Mouse (Mus musculus): ENCODE data around the gene Smim20. TPM values are rescaled to one million over a fixed set of nuclear protein-coding genes. Genes with fewer than 3 reads are reported as not detected.

Smim20 gene
- total RNA-seq, 2 experiments from 2014 or later = 36.4 to 39.7 TPM

- Histone ChIP-seq H3K27ac (no peak overlapping the region), H3K4me3 (no peak overlapping the region)
- DNase-seq (ENCODE audit: extremely low spot score in 1 of 2, low spot score in 2 of 2) = no peak
- intact Hi-C loops (cut with DNase I) = no loop called here
- TF ChIP-seq CTCF (IDR thresholded peaks at IDR 0.05) = no peak
These were observed 19.5 kb downstream of the Smim20 start for GRCm38 (mm10) chr5:53286406-53286805.

GRCm38 (mm10) chr5:53289438-53289837 lies 22.6 kb downstream of the Smim20 start:
- no peak overlapping the region for H3K4me3 ChIP-seq
- no peak for DNase-seq (ENCODE audit: extremely low spot score in 1 of 2, low spot score in 2 of 2)
- intact Hi-C loops (cut with DNase I) = no loop called here
- TF ChIP-seq CTCF (IDR thresholded peaks at IDR 0.05) = no peak
- H3K27ac ChIP-seq = no peak overlapping the region

- Histone ChIP-seq H3K4me3 (no peak overlapping the region), H3K27ac (no peak overlapping the region)
- intact Hi-C loops (cut with DNase I) = no loop called here
- DNase-seq (ENCODE audit: extremely low spot score in 1 of 2, low spot score in 2 of 2) = no peak
- no peak for TF ChIP-seq CTCF (IDR thresholded peaks at IDR 0.05)
These were observed 27.7 kb downstream of the Smim20 start for GRCm38 (mm10) chr5:53294627-53295026.

- no peak for TF ChIP-seq CTCF (IDR thresholded peaks at IDR 0.05)
- Histone ChIP-seq H3K4me3 (no peak overlapping the region), H3K27ac (no peak overlapping the region)
- intact Hi-C loops (cut with DNase I) = no loop called here
- DNase-seq (ENCODE audit: extremely low spot score in 1 of 2, low spot score in 2 of 2) = no peak
These were observed 30.1 kb downstream of the Smim20 start for GRCm38 (mm10) chr5:53296961-53297360.

- no peak for DNase-seq (ENCODE audit: extremely low spot score in 1 of 2, low spot score in 2 of 2)
- intact Hi-C loops (cut with DNase I) = no loop called here
- Histone ChIP-seq H3K4me3 (no peak overlapping the region), H3K27ac (no peak overlapping the region)
- no peak for TF ChIP-seq CTCF (IDR thresholded peaks at IDR 0.05)
These were observed 34.6 kb downstream of the Smim20 start for GRCm38 (mm10) chr5:53301496-53301895.

- TF ChIP-seq CTCF (IDR thresholded peaks at IDR 0.05) = no peak
- DNase-seq (ENCODE audit: extremely low spot score in 1 of 2, low spot score in 2 of 2) = no peak
- Histone ChIP-seq H3K4me3 (no peak overlapping the region), H3K27ac (no peak overlapping the region)
- intact Hi-C loops (cut with DNase I) = no loop called here
These were observed 36.2 kb downstream of the Smim20 start for GRCm38 (mm10) chr5:53302895-53303670.

GRCm38 (mm10) chr5:53303941-53304340 lies 37.1 kb downstream of the Smim20 start:
- Histone ChIP-seq H3K27ac (no peak overlapping the region), H3K4me3 (no peak overlapping the region)
- intact Hi-C loops (cut with DNase I) = no loop called here
- DNase-seq (ENCODE audit: extremely low spot score in 1 of 2, low spot score in 2 of 2) = no peak
- TF ChIP-seq CTCF (IDR thresholded peaks at IDR 0.05) = no peak

GRCm38 (mm10) chr5:53304936-53305335 lies 38.1 kb downstream of the Smim20 start:
- H3K27ac ChIP-seq = no peak overlapping the region
- DNase-seq (ENCODE audit: extremely low spot score in 1 of 2, low spot score in 2 of 2) = no peak
- intact Hi-C loops (cut with DNase I) = no loop called here
- no peak for TF ChIP-seq CTCF (IDR thresholded peaks at IDR 0.05)
- H3K4me3 ChIP-seq = no peak overlapping the region

- H3K27ac ChIP-seq = no peak overlapping the region
- intact Hi-C loops (cut with DNase I) = loop anchor here (1.0 kb wide), 1 partner anchor 8 kb away; no protein-coding TSS in a partner anchor
- no peak for TF ChIP-seq CTCF (IDR thresholded peaks at IDR 0.05)
- H3K4me3 ChIP-seq = no peak overlapping the region
- no peak for DNase-seq (ENCODE audit: extremely low spot score in 1 of 2, low spot score in 2 of 2)
These were observed 40.0 kb downstream of the Smim20 start for GRCm38 (mm10) chr5:53306864-53307263.

GRCm38 (mm10) chr5:53307437-53307836 lies 40.6 kb downstream of the Smim20 start:
- Histone ChIP-seq H3K4me3 (no peak overlapping the region), H3K27ac (no peak overlapping the region)
- intact Hi-C loops (cut with DNase I) = loop anchor here (1.0 kb wide), 1 partner anchor 8 kb away; no protein-coding TSS in a partner anchor
- no peak for DNase-seq (ENCODE audit: extremely low spot score in 1 of 2, low spot score in 2 of 2)
- no peak for TF ChIP-seq CTCF (IDR thresholded peaks at IDR 0.05)

GRCm38 (mm10) chr5:53314404-53315167 lies 47.7 kb downstream of the Smim20 start:
- TF ChIP-seq CTCF (IDR thresholded peaks at IDR 0.05) = no peak
- DNase-seq (ENCODE audit: extremely low spot score in 1 of 2, low spot score in 2 of 2) = no peak
- Histone ChIP-seq H3K4me3 (no peak overlapping the region), H3K27ac (no peak overlapping the region)
- intact Hi-C loops (cut with DNase I) = loop anchor here (1.0 kb wide), 1 partner anchor 7 kb away; no protein-coding TSS in a partner anchor

- Histone ChIP-seq H3K4me3 (no peak overlapping the region), H3K27ac (no peak overlapping the region)
- intact Hi-C loops (cut with DNase I) = loop anchor here (1.0 kb wide), 1 partner anchor 9 kb away; no protein-coding TSS in a partner anchor
- no peak for DNase-seq (ENCODE audit: extremely low spot score in 1 of 2, low spot score in 2 of 2)
- TF ChIP-seq CTCF (IDR thresholded peaks at IDR 0.05) = peak; percentile 18
These were observed 48.9 kb downstream of the Smim20 start for GRCm38 (mm10) chr5:53315829-53316228.

Measured in left cerebral cortex, adult 2 months (tissue).